23 mouse cellular contexts compared by ENCODE assay signal in the genomic region with DNA sequence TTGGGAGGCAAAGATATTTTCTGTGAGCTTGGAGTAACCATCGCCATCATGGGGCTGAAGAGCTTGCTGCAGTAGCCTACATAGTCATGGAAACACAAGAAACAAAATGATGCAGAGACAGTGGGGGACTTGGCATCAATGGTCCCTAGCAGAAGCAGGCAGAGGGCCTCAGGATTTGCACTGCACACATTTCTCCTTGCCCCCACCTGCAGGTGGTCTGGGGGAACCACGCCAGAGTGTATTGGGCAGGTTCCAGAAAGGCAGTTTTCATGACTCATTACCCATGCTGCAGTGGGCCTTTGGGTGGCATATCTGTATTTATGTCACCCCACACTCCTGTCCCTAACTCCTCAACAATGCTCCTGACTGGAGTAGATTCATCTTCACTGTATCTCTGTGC. TPM values are rescaled to one million over a fixed set of nuclear protein-coding genes. Genes with fewer than 3 reads are reported as not detected.
"Had no signal": no experiment of that assay in that cellular context is flagged by ENCODE, and none has a peak within 500 bp of the region (broad histone marks: within the 10 kb centered on the region; RNA-seq: fewer than 3 reads in every experiment).

No protein-coding gene starts in this region.

- H3K9ac ChIP-seq: limb, embryonic 12.5 days; limb, embryonic 15.5 days; liver, embryonic 15.5 days; midbrain, embryonic 13.5 days; neural tube, embryonic 12.5 days; neural tube, embryonic 15.5 days had no signal

- H3K36me3 ChIP-seq: limb, embryonic 12.5 days; limb, embryonic 15.5 days; liver, embryonic 15.5 days; midbrain, embryonic 10.5 days; midbrain, embryonic 13.5 days; neural tube, embryonic 12.5 days; neural tube, embryonic 15.5 days had no signal

- H3K27me3 ChIP-seq: limb, embryonic 12.5 days; limb, embryonic 15.5 days; liver, embryonic 15.5 days; megakaryocyte, embryonic 14.5 days; midbrain, embryonic 13.5 days; neural tube, embryonic 12.5 days; neural tube, embryonic 15.5 days had no signal

- H3K27ac ChIP-seq: limb, embryonic 12.5 days; limb, embryonic 15.5 days; liver, embryonic 15.5 days; macrophage; midbrain, embryonic 10.5 days; midbrain, embryonic 13.5 days; neural tube, embryonic 12.5 days; neural tube, embryonic 15.5 days; stomach, postnatal 0 days had no signal

- DNase-seq: kidney, adult 18-20 months; kidney, adult 9 months; kidney, postnatal 14 days; kidney, postnatal 4 days; lung, adult 18-20 months; lung, postnatal 14 days; right cerebral cortex, adult 18-20 months; right cerebral cortex, postnatal 14 days; right cerebral cortex, postnatal 4 days; thymus, adult 2 months; thymus, postnatal 14 days; thymus, postnatal 4 days had no signal

- H3K4me1 ChIP-seq: limb, embryonic 12.5 days; limb, embryonic 15.5 days; megakaryocyte, embryonic 14.5 days; midbrain, embryonic 10.5 days; midbrain, embryonic 13.5 days; neural tube, embryonic 12.5 days; neural tube, embryonic 15.5 days had no signal

- ATAC-seq: midbrain, embryonic 13.5 days had no signal

- H3K9me3 ChIP-seq: limb, embryonic 12.5 days; limb, embryonic 15.5 days; liver, embryonic 15.5 days; megakaryocyte, embryonic 14.5 days; midbrain, embryonic 10.5 days; midbrain, embryonic 13.5 days; neural tube, embryonic 12.5 days; neural tube, embryonic 15.5 days had no signal

- H3K4me2 ChIP-seq: limb, embryonic 12.5 days; limb, embryonic 15.5 days; liver, embryonic 11.5 days; liver, embryonic 15.5 days; midbrain, embryonic 13.5 days; neural tube, embryonic 12.5 days; neural tube, embryonic 15.5 days had no signal

- H3K4me3 ChIP-seq: limb, embryonic 12.5 days; limb, embryonic 15.5 days; liver, embryonic 15.5 days; megakaryocyte, embryonic 14.5 days; midbrain, embryonic 10.5 days; midbrain, embryonic 13.5 days; neural tube, embryonic 12.5 days; neural tube, embryonic 15.5 days had no signal

RNA-seq across cellular contexts. Expression of gene Pkd1l1, which starts 30.6 kb away (rescaled TPM):
- polyA plus RNA-seq: macrophage had no signal
